Mouse (Mus musculus): Measurements from ENCODE around the gene Clmn.

GRCm38 (mm10) chr12:104907133-104907532, 42.3 kb upstream of the Clmn start:
- no peak for TF ChIP-seq TAL1 (IDR thresholded peaks at IDR 0.05; ENCODE audit: low read length)
- TF ChIP-seq GATA1 (IDR thresholded peaks at IDR 0.05; ENCODE audit: low read length), result no peak
